Mouse (Mus musculus) left cerebral cortex, postnatal 14 days (tissue): Measurements from ENCODE around the gene Gm49403. TPM values are rescaled to one million over a fixed set of nuclear protein-coding genes. Genes with fewer than 3 reads are reported as not detected.

Source experiments
- DNase-seq, 2 experiments: peaks; one replicate each; pipeline ENCODE4 v3.0.0; 2021 to 2022; ENCODE audit warnings: low spot score in 2 of 2, mixed read lengths in 1 of 2
- intact Hi-C: fragments of 180-260 bp; cut with DNase I; formaldehyde crosslinking; loops from one replicate; pipeline ENCODE4 v1.15.1; 2025
- total RNA-seq, 2 experiments: library from RNA; stranded (reverse); gene quantifications; 2 replicates each; pipeline ENCODE4 v1.2.3; 2021

Gene Gm49403
- total RNA-seq, 2 experiments from 2014 or later = not detected

GRCm38 (mm10) chr19:8897865-8898495 is 14.2 kb downstream of the Gm49403 start, which contains the start of gene Ganab:
TSS of gene Ganab (plus strand) at chr19:8898071.
- intact Hi-C loops = no loop called here

GRCm38 (mm10) chr19:8898576-8898975 is 14.8 kb downstream of the Gm49403 start:
- intact Hi-C loops = no loop called here
- DNase-seq = no peak

More at GRCm38 (mm10) chr19:8897865-8898495, 14.2 kb downstream of the Gm49403 start, which contains the start of gene Ganab:
- peak; percentile 96 to 97 for DNase-seq

GRCm38 (mm10) chr19:8899079-8899478 is 15.3 kb downstream of the Gm49403 start:
- intact Hi-C loops = no loop called here
- no peak for DNase-seq

GRCm38 (mm10) chr19:8903412-8903811 is 19.7 kb downstream of the Gm49403 start:
- DNase-seq = no peak
- intact Hi-C loops = no loop called here

- intact Hi-C loops = no loop called here
These were observed 24.8 kb downstream of the Gm49403 start for GRCm38 (mm10) chr19:8908531-8908930.

GRCm38 (mm10) chr19:8911810-8912209 is 28.1 kb downstream of the Gm49403 start:
- intact Hi-C loops = no loop called here
- peak in 1 of 2 experiments; percentile 51 for DNase-seq

More at GRCm38 (mm10) chr19:8908531-8908930, 24.8 kb downstream of the Gm49403 start:
- DNase-seq = no peak

- intact Hi-C loops = no loop called here
- peak in 1 of 2 experiments; percentile 56 for DNase-seq
These were observed 30.5 kb downstream of the Gm49403 start for GRCm38 (mm10) chr19:8914212-8914611.

GRCm38 (mm10) chr19:8919000-8919399 is 35.3 kb downstream of the Gm49403 start:
- intact Hi-C loops = no loop called here
- DNase-seq = no peak

GRCm38 (mm10) chr19:8919684-8920072 is 35.9 kb downstream of the Gm49403 start:
- intact Hi-C loops = no loop called here
- DNase-seq = no peak

GRCm38 (mm10) chr19:8920073-8920736 is 36.5 kb downstream of the Gm49403 start, which contains the start of gene B3gat3:
TSS of gene B3gat3 (plus strand) at chr19:8920374.
- intact Hi-C loops = no loop called here
- peak; percentile 91 to 93 for DNase-seq

GRCm38 (mm10) chr19:8920836-8921291 is 37.1 kb downstream of the Gm49403 start:
- DNase-seq = no peak
- intact Hi-C loops = no loop called here

- intact Hi-C loops = no loop called here
- no peak for DNase-seq
These were observed 38.0 kb downstream of the Gm49403 start for GRCm38 (mm10) chr19:8921741-8922140.

GRCm38 (mm10) chr19:8926766-8927165 is 43.0 kb downstream of the Gm49403 start:
- DNase-seq = no peak
- intact Hi-C loops = no loop called here

GRCm38 (mm10) chr19:8927891-8928525 is 44.3 kb downstream of the Gm49403 start:
- no peak for DNase-seq
- intact Hi-C loops = no loop called here

- no peak for DNase-seq
- intact Hi-C loops = no loop called here
These were observed 45.0 kb downstream of the Gm49403 start for GRCm38 (mm10) chr19:8928689-8929223.

- intact Hi-C loops = no loop called here
- peak in 1 of 2 experiments; percentile 58 for DNase-seq
These were observed 45.7 kb downstream of the Gm49403 start, which contains the start of the genes Rom1 and Eml3 for GRCm38 (mm10) chr19:8929224-8930088. TSS of gene Rom1 (minus strand) at chr19:8929356. TSS of gene Eml3 (plus strand) at chr19:8929552.

- intact Hi-C loops = no loop called here
- no peak for DNase-seq
These were observed 46.4 kb downstream of the Gm49403 start for GRCm38 (mm10) chr19:8930117-8930516.

- DNase-seq = no peak
- intact Hi-C loops = no loop called here
These were observed 47.0 kb downstream of the Gm49403 start for GRCm38 (mm10) chr19:8930771-8931170.

GRCm38 (mm10) chr19:8936736-8937135 is 53.0 kb downstream of the Gm49403 start:
- DNase-seq = no peak
- intact Hi-C loops = no loop called here
